19 mouse cellular contexts compared by ENCODE assay signal in the genomic region with DNA sequence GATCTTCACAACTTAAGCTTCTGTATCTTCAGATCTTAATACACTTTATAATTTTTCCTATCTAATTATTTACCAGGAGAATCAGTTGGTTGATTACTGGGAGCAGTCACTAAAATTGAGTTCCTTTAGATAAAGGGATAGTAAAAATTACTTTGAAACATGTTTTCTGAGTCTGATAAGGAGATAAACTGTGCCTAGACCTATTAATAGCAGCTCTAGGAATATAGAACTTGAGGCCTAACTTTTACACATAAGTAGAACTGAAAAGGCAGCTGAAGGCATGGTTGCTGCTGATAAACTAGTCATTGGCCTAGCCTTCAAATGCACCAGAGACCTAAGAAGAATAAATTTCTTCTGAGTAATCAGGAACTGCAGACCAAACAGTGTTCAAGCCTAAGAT.
DNase-seq lines count a peak whose midpoint lies in the region; ATAC-seq and TF ChIP-seq lines count a peak whose summit lies in the region.
"Had no signal": no experiment of that assay in that cellular context is flagged by ENCODE, and none has a peak within 500 bp of the region (broad histone marks: within the 10 kb centered on the region; RNA-seq: fewer than 3 reads in every experiment).

No protein-coding gene starts in this region.

- peak; percentile 23 for DNase-seq in MEL (ENCODE audit: low read depth, low spot score)
- DNase-seq: adrenal gland, adult 2 months; adrenal gland, adult 8-10 months; adrenal gland, postnatal 10 days; adrenal gland, postnatal 14 days; adrenal gland, postnatal 25 days; adrenal gland, postnatal 36 days; B cell, adult 2 months; cerebellum, adult 11 months; cerebellum, adult 11-12 months; cerebellum, adult 18-20 months; cerebellum, adult 2 months; cerebellum, adult 8-10 months had no signal

- no peaks in the 10 kb centered on the region for H3K27me3 ChIP-seq in MEL (ENCODE audit: control insufficient read depth in 1 of 2, insufficient read depth in 2 of 2, low read length in 2 of 2)
- H3K27me3 ChIP-seq: CH12.LX, Patski had no signal

- TF ChIP-seq CTCF in MEL (IDR thresholded peaks at IDR 0.05 in 2 of 3, conservative IDR thresholded peaks at IDR 0.05 in 1 of 3; ENCODE audit: control insufficient read depth in 1 of 3, insufficient read depth in 1 of 3, low read depth in 2 of 3, low read length in 3 of 3, poor library complexity in 1 of 3, severe bottlenecking in 1 of 3): no peak

- no peaks in the 10 kb centered on the region for H3K9me3 ChIP-seq in MEL (replicated peaks; ENCODE audit: insufficient read depth, low read length)
- H3K9me3 ChIP-seq: G1E had no signal

- TF ChIP-seq POLR2A in MEL (IDR thresholded peaks at IDR 0.05; ENCODE audit: control insufficient read depth in 1 of 2, insufficient read depth in 1 of 2, low read depth in 1 of 2, low read length in 2 of 2, poor library complexity in 1 of 2): no peak

- TF ChIP-seq RAD21 in MEL (IDR thresholded peaks at IDR 0.05; ENCODE audit: low read depth, low read length): no peak

- no peak for ATAC-seq in erythroblast, adult 5-6 weeks (replicated peaks; ENCODE audit: low FRiP score, poor library complexity, severe bottlenecking)
- ATAC-seq: activated CD4-positive, CD25-positive, alpha-beta regulatory T cell, adult 4 months; CD4-positive, CD25-positive, alpha-beta regulatory T cell, adult 4 months; Patski had no signal

- no peaks in the 10 kb centered on the region for H3K79me2 ChIP-seq in MEL (ENCODE audit: control insufficient read depth, insufficient read depth, low read length, poor library complexity)

- no peaks in the 10 kb centered on the region for H3K36me3 ChIP-seq in MEL (ENCODE audit: control insufficient read depth in 1 of 2, insufficient read depth in 2 of 2, low read length in 2 of 2)
- H3K36me3 ChIP-seq: G1E had no signal

- no peak overlapping the region for H3K4me3 ChIP-seq in MEL (ENCODE audit: control insufficient read depth in 1 of 2, insufficient read depth in 1 of 2, low read depth in 2 of 2, low read length in 2 of 2)

- no peak overlapping the region for H3K27ac ChIP-seq in MEL (ENCODE audit: control insufficient read depth, low read depth, low read length)

- no peaks in the 10 kb centered on the region for H3K4me1 ChIP-seq in MEL (ENCODE audit: control insufficient read depth in 1 of 2, insufficient read depth in 2 of 2, low read length in 2 of 2)

- no peak overlapping the region for H3K9ac ChIP-seq in MEL (ENCODE audit: control insufficient read depth, low read depth, low read length, poor library complexity, severe bottlenecking)

- peak in 1 of 2 experiments; percentile 57; a peak in 1 of 4 replicates for TF ChIP-seq EP300 in MEL (IDR thresholded peaks at IDR 0.05; ENCODE audit: low read depth in 1 of 2, low read length in 2 of 2)

TF ChIP-seq in MEL, 35 proteins besides CTCF, POLR2A, EP300 and RAD21:
- TF ChIP-seq GATA1 (IDR thresholded peaks at IDR 0.05; ENCODE audit: low read depth, low read length): 0 out of 2 replicates have a peak, but pooled peaks have one; percentile 29
- TF ChIP-seq TCF12 (IDR thresholded peaks at IDR 0.05; ENCODE audit: low read depth, low read length): peak; percentile 44; the same call in 1 of the 2 replicates
- no peak for TF ChIP-seq ELF1 (IDR thresholded peaks at IDR 0.05; ENCODE audit: low read depth, low read length)
- TF ChIP-seq NRF1 (IDR thresholded peaks at IDR 0.05; ENCODE audit: insufficient read depth, low read depth, low read length, poor library complexity, severe bottlenecking): no peak
- TF ChIP-seq USF1 (IDR thresholded peaks at IDR 0.05; ENCODE audit: low read depth, low read length): no peak
- TF ChIP-seq TAL1 (IDR thresholded peaks at IDR 0.05; ENCODE audit: low read length): 0 out of 2 replicates have a peak, but pooled peaks have one; percentile 6
- TF ChIP-seq MEF2A (IDR thresholded peaks at IDR 0.05; ENCODE audit: extremely low read depth, insufficient replicate concordance, low read depth, low read length, poor library complexity, severe bottlenecking): peak; percentile 83; the same call in 1 of the 2 replicates
- no peak for TF ChIP-seq ZMIZ1 (IDR thresholded peaks at IDR 0.05; ENCODE audit: low read depth, low read length)
